Mouse (Mus musculus) E14TG2a.4 (cell line): ENCODE data around the gene Selenos.

ENCODE experiments used
- CTCF ChIP-seq: conservative IDR thresholded peaks from 2 replicates; pipeline ENCODE4 v1.5.1; 2014; ENCODE audit warnings: low read length
- POU5F1 ChIP-seq: IDR thresholded peaks from 2 replicates; pipeline ENCODE4 v1.6.1; 2014; ENCODE audit warnings: low read length, borderline replicate concordance

DNA sequence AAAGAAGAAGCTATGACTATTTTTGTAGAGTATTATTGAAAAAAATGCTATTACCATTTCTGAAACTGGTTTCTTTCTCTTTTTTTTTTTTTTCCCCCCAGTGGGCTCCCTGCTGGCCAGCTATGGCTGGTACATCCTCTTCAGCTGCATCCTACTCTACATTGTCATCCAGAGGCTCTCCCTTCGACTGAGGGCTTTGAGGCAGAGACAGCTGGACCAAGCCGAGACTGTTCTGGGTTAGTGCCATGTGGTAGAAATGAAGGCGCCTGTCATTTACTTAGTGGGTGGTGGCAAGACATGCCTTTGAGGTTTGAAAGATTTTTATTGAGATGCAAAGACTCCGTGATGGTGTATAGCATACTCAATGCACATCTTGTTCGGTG is 773 bp downstream of the Selenos start:
- TF ChIP-seq CTCF: no peak; the same call in 1 of the 2 replicates
- no peak for TF ChIP-seq POU5F1
